Mouse (Mus musculus) urinary bladder, postnatal 0 days (tissue): Measurements from ENCODE around the gene Faxc. TPM values are rescaled to one million over a fixed set of nuclear protein-coding genes. Genes with fewer than 3 reads are reported as not detected.

Source experiments
- polyA plus RNA-seq: library from polyadenylated mRNA; unstranded; fragments of >200 nt; fragmentation: Nextera tagmentation; extraction: Ambion mirVana; gene quantifications from 2 replicates; pipeline ENCODE4 v1.2.1, GENCODE M21; 2015

Gene Faxc
- polyA plus RNA-seq = 6.4 and 7.7 TPM in 2 replicates

GRCm38 (mm10) chr4:21930971-21931771, at the start of gene Faxc:
Gene Faxc, plus strand, starts transcription at chr4:21931329.

Other genes with a start within 250 kb of the Faxc start
- gene Prdm13, start 245.4 kb upstream of the Faxc start, polyA plus RNA-seq = not detected in 2 replicates
- 28.6 and 37.3 TPM in 2 replicates for gene Ccnc, start 203.6 kb upstream of the Faxc start, polyA plus RNA-seq
- 4.8 and 4.9 TPM in 2 replicates for gene Usp45, start 164.2 kb upstream of the Faxc start, polyA plus RNA-seq
- 61.5 and 65.9 TPM in 2 replicates for gene Tstd3, start 164.1 kb upstream of the Faxc start, polyA plus RNA-seq
- gene Pnisr, start 83.7 kb upstream of the Faxc start, polyA plus RNA-seq = 52.0 and 54.6 TPM in 2 replicates
- 13.3 and 14.1 TPM in 2 replicates for gene Coq3, start 51.7 kb upstream of the Faxc start, polyA plus RNA-seq